Mouse (Mus musculus): ENCODE measurements at regions not wholly inside any gene's neighbourhood (a gene's known extent, or its start where the extent isn't known, plus 50 kb on each side); places are given as distances from the start of the nearest gene placed in this dataset.

GRCm38 (mm10) chr1:168010416-168010815 is 321.4 kb downstream of the Lmx1a start:
- no peak for DNase-seq

GRCm38 (mm10) chr1:168012069-168012468 is 323.0 kb downstream of the Lmx1a start:
- no peak for DNase-seq

- DNase-seq: no peak
These were observed 323.6 kb downstream of the Lmx1a start for GRCm38 (mm10) chr1:168012611-168013010.

GRCm38 (mm10) chr1:168016375-168016890 is 327.4 kb downstream of the Lmx1a start:
- DNase-seq: no peak

- peak; percentile 80 for DNase-seq
These were observed 337.4 kb downstream of the Lmx1a start for GRCm38 (mm10) chr1:168026481-168026880.

- DNase-seq: no peak
These were observed 355.7 kb downstream of the Lmx1a start for GRCm38 (mm10) chr1:168044765-168045164.

GRCm38 (mm10) chr1:168046347-168046746 is 357.3 kb downstream of the Lmx1a start:
- no peak for DNase-seq

- no peak for DNase-seq
These were observed 357.7 kb downstream of the Lmx1a start for GRCm38 (mm10) chr1:168046749-168047148.

GRCm38 (mm10) chr1:168049965-168050364 is 360.9 kb downstream of the Lmx1a start:
- DNase-seq: no peak

- DNase-seq: no peak
These were observed 367.4 kb downstream of the Lmx1a start for GRCm38 (mm10) chr1:168056479-168056878.

- DNase-seq: no peak
These were observed 368.4 kb downstream of the Lmx1a start for GRCm38 (mm10) chr1:168057479-168057878.

- DNase-seq: no peak
These were observed 369.7 kb downstream of the Lmx1a start for GRCm38 (mm10) chr1:168058769-168059168.

- DNase-seq: no peak
These were observed 367.9 kb downstream of the Pbx1 start for GRCm38 (mm10) chr1:168064065-168064664.

GRCm38 (mm10) chr1:168065598-168066041 is 366.4 kb downstream of the Pbx1 start:
- no peak for DNase-seq

- DNase-seq: no peak
These were observed 365.3 kb downstream of the Pbx1 start for GRCm38 (mm10) chr1:168066810-168067209.

- no peak for DNase-seq
These were observed 363.8 kb downstream of the Pbx1 start for GRCm38 (mm10) chr1:168068003-168068919.

GRCm38 (mm10) chr1:168068920-168069590 is 363.0 kb downstream of the Pbx1 start:
- no peak for DNase-seq

All from kidney, adult 11 months (tissue).